Mouse (Mus musculus) thymus, adult 2 months (tissue): ENCODE measurements around the gene Ltbp1.

ENCODE experiments used
- CTCF ChIP-seq: fragments of 200-500 bp; IDR thresholded peaks from 2 replicates; pipeline ENCODE4 v1.5.1; 2012; ENCODE audit warnings: mild to moderate bottlenecking, control low read depth, low read length, moderate library complexity, borderline replicate concordance; ENCODE audit not compliant: control insufficient read depth, poor library complexity, insufficient read depth; ENCODE audit errors: extremely low read depth
- POLR2A ChIP-seq: fragments of 200-500 bp; IDR thresholded peaks from 2 replicates; pipeline ENCODE4 v1.6.1; 2012; ENCODE audit warnings: mild to moderate bottlenecking, low read length, control low read depth, moderate library complexity; ENCODE audit not compliant: control insufficient read depth, poor library complexity, insufficient read depth; ENCODE audit errors: extremely low read depth

DNA sequence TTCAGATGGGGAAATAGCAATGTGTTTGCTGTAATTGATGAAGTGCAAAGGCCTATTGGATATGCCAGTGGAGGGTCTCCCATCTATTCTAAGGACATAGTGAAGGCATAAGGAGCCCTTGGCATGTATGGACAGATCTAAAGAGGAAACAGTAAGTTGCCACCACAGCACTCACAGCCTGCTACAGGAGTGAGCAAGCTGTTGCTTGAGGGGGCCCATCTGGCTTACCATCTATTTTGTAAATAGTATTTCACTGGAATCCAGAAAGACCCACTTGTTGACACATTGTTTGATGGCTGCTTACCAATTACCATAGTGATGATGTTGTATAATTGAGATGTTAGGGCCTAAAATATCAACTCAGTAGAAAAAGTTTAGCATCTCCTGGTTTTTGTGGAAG is 20.7 kb upstream of the Ltbp1 start:
- TF ChIP-seq POLR2A (no peak), CTCF (no peak)
